Mouse (Mus musculus) embryo, embryonic 10 days (tissue): Measurements from ENCODE around the gene Zfp616.

ENCODE experiments used
- DNase-seq: peaks from one replicate; pipeline ENCODE4 v3.0.0-alpha.2; 2015; ENCODE audit warnings: low spot score

Gene Zfp616

GRCm38 (mm10) chr11:74069655-74070054 is at the start of gene Zfp616:
Gene Zfp616 (plus strand): TSS chr11:74069955.
- DNase-seq, result no peak

- no peak for DNase-seq
Observed at GRCm38 (mm10) chr11:74051347-74051746, 18.4 kb upstream of the Zfp616 start.

GRCm38 (mm10) chr11:74056451-74056850 is 13.3 kb upstream of the Zfp616 start, which contains the start of the genes Olfr139 and Olfr399:
Gene Olfr139 (minus strand): TSS chr11:74056551.
Gene Olfr399 (minus strand): TSS chr11:74056615.
- DNase-seq, result no peak

GRCm38 (mm10) chr11:74100724-74101123 is 31.0 kb downstream of the Zfp616 start:
- no peak for DNase-seq

GRCm38 (mm10) chr11:74101507-74101906 is 31.8 kb downstream of the Zfp616 start:
- DNase-seq, result no peak

GRCm38 (mm10) chr11:74105066-74105465 is 35.3 kb downstream of the Zfp616 start:
- DNase-seq, result no peak

- DNase-seq, result no peak
Observed at GRCm38 (mm10) chr11:74113412-74113811, 43.7 kb downstream of the Zfp616 start, which contains the start of gene Olfr401. Gene Olfr401 (plus strand): TSS chr11:74113712.
